Mouse (Mus musculus) ES-E14 (cell line): ENCODE measurements around the gene Fam222b. TPM values are rescaled to one million over a fixed set of nuclear protein-coding genes. Genes with fewer than 3 reads are reported as not detected.

Experiments used
- DNase-seq: peaks from one replicate; pipeline ENCODE4 v3.0.0-alpha.2; 2013; ENCODE audit warnings: low read depth, low spot score
- H3K27ac ChIP-seq: 2 replicates; pipeline ENCODE4 v1.5.1; 2012; ENCODE audit warnings: low read depth, mild to moderate bottlenecking, low read length, moderate library complexity, mixed read lengths; ENCODE audit not compliant: poor library complexity, insufficient read depth, severe bottlenecking
- H3K36me3 ChIP-seq: 2 replicates; pipeline ENCODE4 v1.6.1; 2012; ENCODE audit warnings: mild to moderate bottlenecking, low read length, moderate library complexity, mixed read lengths; ENCODE audit not compliant: control insufficient read depth, poor library complexity, insufficient read depth, severe bottlenecking
- H3K4me1 ChIP-seq, 2 experiments: fragments of 150-350 bp in 1 of 2; sonication (generic) in 1 of 2; 2 replicates each; pipeline ENCODE4 v1.6.1; 2012; ENCODE audit warnings: low read length in 2 of 2, mild to moderate bottlenecking in 1 of 2, mixed read lengths in 1 of 2; ENCODE audit not compliant: control insufficient read depth in 2 of 2, insufficient read depth in 2 of 2, poor library complexity in 1 of 2
- H3K4me3 ChIP-seq, 2 experiments: fragments of 150-350 bp in 1 of 2; sonication (generic) in 1 of 2; 2 replicates each; pipeline ENCODE4 v1.5.1; 2012; ENCODE audit warnings: low read length in 2 of 2, low read depth in 1 of 2, mild to moderate bottlenecking in 1 of 2, mixed read lengths in 1 of 2; ENCODE audit not compliant: insufficient read depth in 1 of 2, poor library complexity in 1 of 2, severe bottlenecking in 1 of 2
- H3K9ac ChIP-seq: 2 replicates; pipeline ENCODE4 v1.6.1; 2012; ENCODE audit warnings: low read depth, mild to moderate bottlenecking, low read length, mixed read lengths; ENCODE audit not compliant: poor library complexity, insufficient read depth, severe bottlenecking
- H3K9me3 ChIP-seq: fragments of 150-350 bp; sonication (generic); 2 replicates; pipeline ENCODE4 v1.6.1; 2012; ENCODE audit warnings: low read depth, mild to moderate bottlenecking, low read length; ENCODE audit not compliant: control insufficient read depth, insufficient read depth
- CHD2 ChIP-seq: IDR thresholded peaks from 2 replicates; pipeline ENCODE4 v1.6.1; 2014; ENCODE audit warnings: mild to moderate bottlenecking, low read depth, low read length, inconsistent platforms
- HCFC1 ChIP-seq: IDR thresholded peaks from 2 replicates; pipeline ENCODE4 v1.6.1; 2012; ENCODE audit warnings: low read length, inconsistent platforms, borderline replicate concordance; ENCODE audit not compliant: insufficient read depth
- MAFK ChIP-seq: IDR thresholded peaks from 2 replicates; pipeline ENCODE4 v1.6.1; 2014; ENCODE audit warnings: mild to moderate bottlenecking, low read depth, low read length, inconsistent platforms; ENCODE audit not compliant: insufficient read depth
- ZC3H11A ChIP-seq: IDR thresholded peaks from 2 replicates; pipeline ENCODE4 v1.6.1; 2012; ENCODE audit warnings: low read depth, mild to moderate bottlenecking, inconsistent platforms, low read length, borderline replicate concordance
- ZNF384 ChIP-seq: IDR thresholded peaks from 2 replicates; pipeline ENCODE4 v1.6.1; 2012; ENCODE audit warnings: low read depth, low read length, inconsistent platforms
- in situ Hi-C, 2 experiments: fragments of 600-800 bp; cut with MboI; formaldehyde crosslinking; loops; one replicate each; pipeline ENCODE4 v1.15.1; 2025; ENCODE audit warnings: low sequenced_read_pairs in 2 of 2, inconsistent platforms in 1 of 2; ENCODE audit not compliant: unreplicated experiment in 2 of 2
- total RNA-seq: library from RNA; depleted of rRNA; stranded (reverse); fragments of 300-350 nt; gene quantifications from 2 replicates; pipeline ENCODE4 v1.2.3, GENCODE M21; 2012

Gene Fam222b
- total RNA-seq, 1 experiment, result 11.7 TPM

- H3K36me3 ChIP-seq, result no peaks in the 10 kb centered on the region
- H3K9ac ChIP-seq, result no peak overlapping the region
- TF ChIP-seq MAFK, result no peak
- no peak for TF ChIP-seq ZNF384
- TF ChIP-seq ZC3H11A, result no peak
- no peak for TF ChIP-seq HCFC1
- TF ChIP-seq CHD2, result no peak
- H3K4me3 ChIP-seq, result no peak overlapping the region
- no peak for DNase-seq
- H3K4me1 ChIP-seq, result peaks cover 0 to under 1% of the 10 kb centered on the region in 2 experiments; a peak in 1 of 4 replicates
- no peak overlapping the region for H3K27ac ChIP-seq
- no peaks in the 10 kb centered on the region for H3K9me3 ChIP-seq
- in situ Hi-C loops, result no loop called here
Observed at GRCm38 (mm10) chr11:78066641-78067040, 27.8 kb upstream of the Fam222b start.

GRCm38 (mm10) chr11:78067566-78067965 lies 26.9 kb upstream of the Fam222b start:
- no peak overlapping the region for H3K4me3 ChIP-seq
- peaks cover 0 to 4% of the 10 kb centered on the region in 2 experiments; a peak in 1 of 4 replicates for H3K4me1 ChIP-seq
- in situ Hi-C loops, result no loop called here
- TF ChIP-seq CHD2 (no peak), MAFK (no peak), ZC3H11A (no peak), ZNF384 (no peak), HCFC1 (no peak)
- H3K27ac ChIP-seq, result no peak overlapping the region
- H3K36me3 ChIP-seq, result no peaks in the 10 kb centered on the region
- no peak for DNase-seq
- H3K9me3 ChIP-seq, result no peaks in the 10 kb centered on the region
- no peak overlapping the region for H3K9ac ChIP-seq

- in situ Hi-C loops, result no loop called here
- Histone ChIP-seq H3K36me3 (peaks cover 8% of the 10 kb centered on the region), H3K9me3 (no peaks in the 10 kb centered on the region), H3K27ac (no peak overlapping the region), H3K4me3 (no peak overlapping the region), H3K4me1 (peaks cover 0 to 7% of the 10 kb centered on the region in 2 experiments; a peak in 1 of 4 replicates), H3K9ac (no peak overlapping the region)
- DNase-seq, result no peak
- TF ChIP-seq MAFK, result no peak
- no peak for TF ChIP-seq ZC3H11A
- no peak for TF ChIP-seq ZNF384
- no peak for TF ChIP-seq HCFC1
- no peak for TF ChIP-seq CHD2
Observed at GRCm38 (mm10) chr11:78069130-78069529, 25.3 kb upstream of the Fam222b start.

- H3K27ac ChIP-seq, result no peak overlapping the region
- no peak overlapping the region for H3K4me3 ChIP-seq
- H3K9ac ChIP-seq, result no peak overlapping the region
- H3K36me3 ChIP-seq, result peaks cover 12% of the 10 kb centered on the region
- H3K4me1 ChIP-seq, result peaks cover 0 to 7% of the 10 kb centered on the region in 2 experiments; a peak in 1 of 4 replicates
- no peak for DNase-seq
- in situ Hi-C loops, result no loop called here
- TF ChIP-seq ZC3H11A (no peak), CHD2 (no peak)
- no peaks in the 10 kb centered on the region for H3K9me3 ChIP-seq
Observed at GRCm38 (mm10) chr11:78069646-78070045, 24.8 kb upstream of the Fam222b start.

- no peak for DNase-seq
- Histone ChIP-seq H3K27ac (no peak overlapping the region), H3K36me3 (peaks cover 17% of the 10 kb centered on the region), H3K9ac (no peak overlapping the region), H3K4me3 (no peak overlapping the region), H3K9me3 (no peaks in the 10 kb centered on the region), H3K4me1 (peaks cover 0 to 7% of the 10 kb centered on the region in 2 experiments; a peak in 1 of 4 replicates)
- in situ Hi-C loops, result no loop called here
- TF ChIP-seq HCFC1 (no peak), ZNF384 (no peak), MAFK (no peak)
Observed at GRCm38 (mm10) chr11:78071938-78072337, 22.5 kb upstream of the Fam222b start.
